Mouse (Mus musculus): ENCODE measurements at regions not wholly inside any gene's neighbourhood (a gene's known extent, or its start where the extent isn't known, plus 50 kb on each side); places are given as distances from the start of the nearest gene placed in this dataset.

- DNase-seq (ENCODE audit: low spot score in 2 of 2): no peak
Observed at GRCm38 (mm10) chr14:78438064-78438677, 98.4 kb downstream of the Akap11 start.

GRCm38 (mm10) chr14:78436586-78436985 lies 100.0 kb downstream of the Akap11 start:
- DNase-seq (ENCODE audit: low spot score in 2 of 2): no peak

GRCm38 (mm10) chr14:78435982-78436381 lies 100.6 kb downstream of the Akap11 start:
- no peak for DNase-seq (ENCODE audit: low spot score in 2 of 2)

GRCm38 (mm10) chr14:78435561-78435960 lies 101.0 kb downstream of the Akap11 start:
- DNase-seq (ENCODE audit: low spot score in 2 of 2): no peak

GRCm38 (mm10) chr14:78434753-78435152 lies 101.9 kb downstream of the Akap11 start:
- no peak for DNase-seq (ENCODE audit: low spot score in 2 of 2)

- DNase-seq (ENCODE audit: low spot score in 2 of 2): no peak
Observed at GRCm38 (mm10) chr14:78434126-78434525, 102.5 kb downstream of the Akap11 start.

- DNase-seq (ENCODE audit: low spot score in 2 of 2): no peak
Observed at GRCm38 (mm10) chr14:78432471-78432870, 104.1 kb downstream of the Akap11 start.

GRCm38 (mm10) chr14:78431931-78432330 lies 104.7 kb downstream of the Akap11 start:
- DNase-seq (ENCODE audit: low spot score in 2 of 2): no peak

- no peak for DNase-seq (ENCODE audit: low spot score in 2 of 2)
Observed at GRCm38 (mm10) chr14:78431406-78431805, 105.2 kb downstream of the Akap11 start.

- DNase-seq (ENCODE audit: low spot score in 2 of 2): no peak
Observed at GRCm38 (mm10) chr14:78428233-78429019, 108.2 kb downstream of the Akap11 start.

GRCm38 (mm10) chr14:78427062-78427461 lies 109.5 kb downstream of the Akap11 start:
- no peak for DNase-seq (ENCODE audit: low spot score in 2 of 2)

- no peak for DNase-seq (ENCODE audit: low spot score in 2 of 2)
Observed at GRCm38 (mm10) chr14:78422601-78423000, 114.0 kb downstream of the Akap11 start.

- DNase-seq (ENCODE audit: low spot score in 2 of 2): no peak
Observed at GRCm38 (mm10) chr14:78420966-78421365, 113.1 kb upstream of the Tnfsf11 start.

- DNase-seq (ENCODE audit: low spot score in 2 of 2): no peak
Observed at GRCm38 (mm10) chr14:78420176-78420575, 112.3 kb upstream of the Tnfsf11 start.

GRCm38 (mm10) chr14:78405568-78405967 lies 97.7 kb upstream of the Tnfsf11 start:
- DNase-seq (ENCODE audit: low spot score in 2 of 2): no peak

GRCm38 (mm10) chr14:78397914-78398313 lies 90.1 kb upstream of the Tnfsf11 start:
- no peak for DNase-seq (ENCODE audit: low spot score in 2 of 2)

- DNase-seq (ENCODE audit: low spot score in 2 of 2): no peak
Observed at GRCm38 (mm10) chr14:78395631-78396030, 87.8 kb upstream of the Tnfsf11 start.

- DNase-seq (ENCODE audit: low spot score in 2 of 2): no peak
Observed at GRCm38 (mm10) chr14:78387011-78387410, 79.2 kb upstream of the Tnfsf11 start.

GRCm38 (mm10) chr14:78384370-78384769 lies 76.5 kb upstream of the Tnfsf11 start:
- no peak for DNase-seq (ENCODE audit: low spot score in 2 of 2)

GRCm38 (mm10) chr14:78383256-78383709 lies 75.4 kb upstream of the Tnfsf11 start:
- peak in 1 of 2 experiments; percentile 30 for DNase-seq (ENCODE audit: low spot score in 2 of 2)

- no peak for DNase-seq (ENCODE audit: low spot score in 2 of 2)
Observed at GRCm38 (mm10) chr14:78380011-78380410, 72.2 kb upstream of the Tnfsf11 start.

GRCm38 (mm10) chr14:78376591-78376990 lies 68.7 kb upstream of the Tnfsf11 start:
- no peak for DNase-seq (ENCODE audit: low spot score in 2 of 2)
